Mouse (Mus musculus) mouse trophoblast stem cell (cell line): ENCODE data around the gene Gm47791.

ENCODE experiments used
- in situ Hi-C, 2 experiments: fragments of 300-500 bp; cut with MseI, MboI; formaldehyde crosslinking; loops; 2 replicates in 1 of 2; 3 replicates in 1 of 2; pipeline ENCODE4 v1.15.1; 2025

Gm47791 gene

GRCm38 (mm10) chr1:82771022-82771586 is at the start of gene Gm47791:
Gm47791 (minus strand) TSS chr1:82771243.
- in situ Hi-C loops, result no loop called here

GRCm38 (mm10) chr1:82820626-82821186 is 49.7 kb upstream of the Gm47791 start:
- in situ Hi-C loops, result no loop called here

- in situ Hi-C loops, result no loop called here
Observed at GRCm38 (mm10) chr1:82820179-82820578, 49.1 kb upstream of the Gm47791 start.

- in situ Hi-C loops, result no loop called here
Observed at GRCm38 (mm10) chr1:82819366-82819765, 48.3 kb upstream of the Gm47791 start.

- in situ Hi-C loops, result no loop called here
Observed at GRCm38 (mm10) chr1:82815941-82816716, 45.1 kb upstream of the Gm47791 start.

- in situ Hi-C loops, result no loop called here
Observed at GRCm38 (mm10) chr1:82811766-82812165, 40.7 kb upstream of the Gm47791 start.

GRCm38 (mm10) chr1:82808564-82808963 is 37.5 kb upstream of the Gm47791 start:
- in situ Hi-C loops, result no loop called here

- in situ Hi-C loops, result no loop called here
Observed at GRCm38 (mm10) chr1:82807206-82807605, 36.2 kb upstream of the Gm47791 start.

- in situ Hi-C loops, result no loop called here
Observed at GRCm38 (mm10) chr1:82806391-82806790, 35.3 kb upstream of the Gm47791 start.

- in situ Hi-C loops, result no loop called here
Observed at GRCm38 (mm10) chr1:82804059-82804458, 33.0 kb upstream of the Gm47791 start.

- in situ Hi-C loops, result no loop called here
Observed at GRCm38 (mm10) chr1:82803608-82804007, 32.6 kb upstream of the Gm47791 start.

- in situ Hi-C loops, result no loop called here
Observed at GRCm38 (mm10) chr1:82801105-82801783, 30.2 kb upstream of the Gm47791 start.

GRCm38 (mm10) chr1:82798922-82799321 is 27.9 kb upstream of the Gm47791 start:
- in situ Hi-C loops, result no loop called here

- in situ Hi-C loops, result no loop called here
Observed at GRCm38 (mm10) chr1:82798304-82798703, 27.3 kb upstream of the Gm47791 start.

- in situ Hi-C loops, result no loop called here
Observed at GRCm38 (mm10) chr1:82797088-82797487, 26.0 kb upstream of the Gm47791 start.

- in situ Hi-C loops, result no loop called here
Observed at GRCm38 (mm10) chr1:82795702-82796443, 24.8 kb upstream of the Gm47791 start.

- in situ Hi-C loops, result no loop called here
Observed at GRCm38 (mm10) chr1:82795211-82795610, 24.2 kb upstream of the Gm47791 start.

GRCm38 (mm10) chr1:82793986-82794385 is 22.9 kb upstream of the Gm47791 start:
- in situ Hi-C loops, result loop anchor here in 1 of 2 experiments (5.0 kb wide), 1 partner anchor 183 kb away; no protein-coding TSS in a partner anchor

- in situ Hi-C loops, result loop anchor here in 1 of 2 experiments (5.0 kb wide), 1 partner anchor 184 kb away; no protein-coding TSS in a partner anchor
Observed at GRCm38 (mm10) chr1:82793110-82793509, 22.1 kb upstream of the Gm47791 start.

- in situ Hi-C loops, result loop anchor here in 1 of 2 experiments (5.0 kb wide), 1 partner anchor 185 kb away; no protein-coding TSS in a partner anchor
Observed at GRCm38 (mm10) chr1:82792238-82792637, 21.2 kb upstream of the Gm47791 start.

GRCm38 (mm10) chr1:82791105-82791504 is 20.1 kb upstream of the Gm47791 start:
- in situ Hi-C loops, result loop anchor here in 1 of 2 experiments (5.0 kb wide), 1 partner anchor 186 kb away; no protein-coding TSS in a partner anchor
